In the genomic region with DNA sequence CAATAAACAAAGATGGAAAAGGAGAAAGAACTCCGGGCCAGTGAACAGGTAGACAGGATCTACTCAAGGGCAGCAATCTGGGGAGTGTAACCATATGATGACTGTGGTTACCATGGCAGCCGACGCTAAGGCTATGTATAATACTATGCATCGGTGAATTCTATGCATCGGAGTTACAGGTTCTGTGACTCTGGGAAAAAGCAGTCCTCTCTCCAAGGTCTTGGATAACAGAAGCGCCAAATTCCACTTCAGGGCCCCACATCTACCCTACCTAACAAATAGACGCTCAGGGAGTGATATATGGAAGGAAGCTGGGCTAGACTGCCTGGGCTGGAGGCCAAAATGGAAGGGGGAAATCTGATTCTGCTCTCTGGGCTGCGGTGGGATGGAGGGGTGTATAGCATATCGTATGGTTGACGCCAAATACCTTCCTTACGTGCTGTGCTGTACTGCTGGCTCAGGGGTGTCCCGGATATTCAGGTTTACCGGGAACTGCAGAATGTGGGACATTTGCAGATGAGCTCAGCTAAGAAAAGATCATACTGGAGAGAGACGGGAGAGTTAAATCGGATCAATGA, we compare ENCODE assay signal across 15 mouse cellular contexts. TPM values are rescaled to one million over a fixed set of nuclear protein-coding genes. Genes with fewer than 3 reads are reported as not detected.
DNase-seq lines count a peak whose midpoint lies in the region; ATAC-seq lines count a peak whose summit lies in the region.
"Had no signal": no experiment of that assay in that cellular context is flagged by ENCODE, and none has a peak within 500 bp of the region (broad histone marks: within the 10 kb centered on the region; RNA-seq: fewer than 3 reads in every experiment).

No protein-coding gene starts in this region.

- WGBS in hindbrain, embryonic 15.5 days, result 45% methylated on average over 15 of the region's 15 CpGs
- WGBS in hindbrain, embryonic 12.5 days, result 54% methylated on average over 15 of the region's 15 CpGs
- WGBS in midbrain, embryonic 11.5 days, result 55% methylated on average over 15 of the region's 15 CpGs
- 61% methylated on average over 15 of the region's 15 CpGs for WGBS in midbrain, embryonic 10.5 days
- WGBS in intestine, embryonic 15.5 days, result 46% methylated on average over 15 of the region's 15 CpGs

- H3K9me3 ChIP-seq in hindbrain, embryonic 15.5 days, result no peaks in the 10 kb centered on the region
- H3K9me3 ChIP-seq in hindbrain, embryonic 12.5 days (replicated peaks), result no peaks in the 10 kb centered on the region
- H3K9me3 ChIP-seq in midbrain, embryonic 11.5 days (ENCODE audit: control insufficient read depth, low read length), result no peaks in the 10 kb centered on the region
- no peaks in the 10 kb centered on the region for H3K9me3 ChIP-seq in midbrain, embryonic 10.5 days (replicated peaks)
- H3K9me3 ChIP-seq in intestine, embryonic 15.5 days, result no peaks in the 10 kb centered on the region
- H3K9me3 ChIP-seq: neural tube, embryonic 12.5 days had no signal

- no peaks in the 10 kb centered on the region for H3K27me3 ChIP-seq in hindbrain, embryonic 15.5 days
- no peaks in the 10 kb centered on the region for H3K27me3 ChIP-seq in hindbrain, embryonic 12.5 days
- H3K27me3 ChIP-seq in midbrain, embryonic 11.5 days (ENCODE audit: control insufficient read depth, insufficient read depth, low read length), result no peaks in the 10 kb centered on the region
- H3K27me3 ChIP-seq in midbrain, embryonic 10.5 days (ENCODE audit: low read depth, poor library complexity, severe bottlenecking), result peaks cover 26% of the 10 kb centered on the region
- no peaks in the 10 kb centered on the region for H3K27me3 ChIP-seq in intestine, embryonic 15.5 days (replicated peaks)
- H3K27me3 ChIP-seq: neural tube, embryonic 12.5 days had no signal

- 0 out of 2 replicates have a peak overlapping the region, but pooled peaks have one; percentile 22 for H3K27ac ChIP-seq in hindbrain, embryonic 15.5 days (replicated peaks)
- no peak overlapping the region for H3K27ac ChIP-seq in hindbrain, embryonic 12.5 days
- no peak overlapping the region for H3K27ac ChIP-seq in midbrain, embryonic 11.5 days (ENCODE audit: low read depth, low read length)
- H3K27ac ChIP-seq in midbrain, embryonic 10.5 days (replicated peaks), result no peak overlapping the region; the same call in 1 of the 2 replicates
- H3K27ac ChIP-seq in intestine, embryonic 15.5 days, result no peak overlapping the region
- H3K27ac ChIP-seq: heart, adult 2 months; neural tube, embryonic 12.5 days had no signal

- H3K4me1 ChIP-seq in hindbrain, embryonic 15.5 days (replicated peaks), result peaks cover 30% of the 10 kb centered on the region
- H3K4me1 ChIP-seq in hindbrain, embryonic 12.5 days, result peaks cover 18% of the 10 kb centered on the region
- peaks cover 14% of the 10 kb centered on the region for H3K4me1 ChIP-seq in midbrain, embryonic 11.5 days (ENCODE audit: control insufficient read depth, insufficient read depth, low read length)
- peaks cover 60% of the 10 kb centered on the region for H3K4me1 ChIP-seq in midbrain, embryonic 10.5 days
- H3K4me1 ChIP-seq in intestine, embryonic 15.5 days (replicated peaks), result peaks cover 11% of the 10 kb centered on the region; the same call in 1 of the 2 replicates

- no peak overlapping the region for H3K9ac ChIP-seq in hindbrain, embryonic 15.5 days
- no peak overlapping the region for H3K9ac ChIP-seq in hindbrain, embryonic 12.5 days
- H3K9ac ChIP-seq in midbrain, embryonic 11.5 days (ENCODE audit: low read length), result no peak overlapping the region
- no peak overlapping the region for H3K9ac ChIP-seq in intestine, embryonic 15.5 days
- H3K9ac ChIP-seq: neural tube, embryonic 12.5 days had no signal

- no peaks in the 10 kb centered on the region for H3K36me3 ChIP-seq in hindbrain, embryonic 15.5 days
- H3K36me3 ChIP-seq in hindbrain, embryonic 12.5 days, result no peaks in the 10 kb centered on the region
- no peaks in the 10 kb centered on the region for H3K36me3 ChIP-seq in midbrain, embryonic 11.5 days (ENCODE audit: control insufficient read depth, insufficient read depth, low read length)
- H3K36me3 ChIP-seq in midbrain, embryonic 10.5 days, result no peaks in the 10 kb centered on the region
- no peaks in the 10 kb centered on the region for H3K36me3 ChIP-seq in intestine, embryonic 15.5 days
- H3K36me3 ChIP-seq: neural tube, embryonic 12.5 days had no signal

- no peak overlapping the region for H3K4me2 ChIP-seq in hindbrain, embryonic 15.5 days
- H3K4me2 ChIP-seq in hindbrain, embryonic 12.5 days (replicated peaks), result no peak overlapping the region
- H3K4me2 ChIP-seq in midbrain, embryonic 11.5 days, result no peak overlapping the region
- H3K4me2 ChIP-seq in intestine, embryonic 15.5 days (replicated peaks), result peak overlapping the region; percentile 13
- H3K4me2 ChIP-seq: neural tube, embryonic 12.5 days had no signal

- H3K4me3 ChIP-seq in hindbrain, embryonic 15.5 days, result no peak overlapping the region
- H3K4me3 ChIP-seq in hindbrain, embryonic 12.5 days, result no peak overlapping the region
- H3K4me3 ChIP-seq in midbrain, embryonic 11.5 days (ENCODE audit: low read depth, low read length), result no peak overlapping the region
- no peak overlapping the region for H3K4me3 ChIP-seq in midbrain, embryonic 10.5 days
- H3K4me3 ChIP-seq in intestine, embryonic 15.5 days (replicated peaks), result no peak overlapping the region
- H3K4me3 ChIP-seq: heart, adult 2 months; neural tube, embryonic 12.5 days had no signal

- peak; percentile 81 for DNase-seq in midbrain, embryonic 11.5 days (ENCODE audit: low spot score, missing footprints)
- no peak for DNase-seq in midbrain, embryonic 10.5 days (ENCODE audit: low spot score)
- DNase-seq in retina, postnatal 7 days (ENCODE audit: low read depth, low spot score), result peak; percentile 39
- DNase-seq in cerebellum, adult 8-10 months, result no peak
- DNase-seq in layer of hippocampus, adult 18-20 months (ENCODE audit: low spot score in 2 of 2), result no peak
- DNase-seq: adrenal gland, adult 2 months; heart, adult 2 months; layer of hippocampus, adult 9-11 months; left cerebral cortex, postnatal 4 days; lung, postnatal 36 days had no signal

- peak; percentile 58; the same call in 1 of the 2 replicates for ATAC-seq in hindbrain, embryonic 15.5 days (ENCODE audit: low FRiP score, low read depth)
- ATAC-seq in hindbrain, embryonic 12.5 days (ENCODE audit: low FRiP score), result no peak
- ATAC-seq in midbrain, embryonic 11.5 days (ENCODE audit: low FRiP score), result no peak
- peak; percentile 63 for ATAC-seq in intestine, embryonic 15.5 days
- ATAC-seq: CD4-positive, CD25-positive, alpha-beta regulatory T cell, adult 4 months had no signal

RNA-seq across cellular contexts. Expression of a gene that starts 37.3 kb away (rescaled TPM):
- polyA plus RNA-seq in hindbrain, embryonic 15.5 days (2015; fragmentation: Nextera tagmentation; extraction: Ambion mirVana), result 31.2 and 36.4 TPM in 2 replicates
- polyA plus RNA-seq in hindbrain, embryonic 12.5 days (2016; fragmentation: Nextera tagmentation; extraction: Ambion mirVana), result 8.2 and 9.9 TPM in 2 replicates
- 3.0 TPM in 2 replicates for polyA plus RNA-seq in midbrain, embryonic 11.5 days (2014; fragmentation: Nextera tagmentation; extraction: Ambion mirVana)
- polyA plus RNA-seq in midbrain, embryonic 10.5 days (2016; fragmentation: Nextera tagmentation; extraction: Ambion mirVana), result 3.6 and 3.8 TPM in 2 replicates
- polyA plus RNA-seq in intestine, embryonic 15.5 days (2015; fragmentation: Nextera tagmentation; extraction: Ambion mirVana), result 2.3 and 2.5 TPM in 2 replicates
- 10 to 100 TPM; 81.6 to 81.9 TPM for total RNA-seq in layer of hippocampus, adult 18-20 months (2021)
- polyA plus RNA-seq: CD4-positive, CD25-positive, alpha-beta regulatory T cell, adult 4 months had no signal

Comparison
In these comparisons a context has a peak if more than half of its experiments do, and no peak if none do; other contexts are left out.
1. ATAC-seq: peak in hindbrain, embryonic 15.5 days (single experiment) and intestine, embryonic 15.5 days (single experiment); none in hindbrain, embryonic 12.5 days (single experiment) and midbrain, embryonic 11.5 days (single experiment).
2. DNase-seq: peak in midbrain, embryonic 11.5 days (single experiment) and retina, postnatal 7 days (single experiment); none in midbrain, embryonic 10.5 days (single experiment), cerebellum, adult 8-10 months (single experiment) and layer of hippocampus, adult 18-20 months (0 of 2).